Mouse (Mus musculus) myocyte (in vitro differentiated cells): Measurements from ENCODE around the gene Itga2.

ENCODE experiments used
- CEBPB ChIP-seq: IDR thresholded peaks from 2 replicates; pipeline ENCODE4 v1.6.1; 2011; ENCODE audit warnings: mild to moderate bottlenecking, moderate library complexity; ENCODE audit not compliant: poor library complexity, insufficient read depth, severe bottlenecking
- POLR2A ChIP-seq: IDR thresholded peaks from one replicate; pipeline ENCODE4 v1.6.1; 2011; ENCODE audit warnings: low read depth, mild to moderate bottlenecking, control low read depth, moderate library complexity; ENCODE audit not compliant: insufficient read length
- USF1 ChIP-seq: IDR thresholded peaks from one replicate; pipeline ENCODE4 v1.6.1; 2011; ENCODE audit warnings: low read depth, mild to moderate bottlenecking, control low read depth, moderate library complexity

GRCm38 (mm10) chr13:114834580-114834979 lies 97.3 kb downstream of the Itga2 start:
- TF ChIP-seq POLR2A (no peak), USF1 (no peak), CEBPB (no peak)
